Mouse (Mus musculus): ENCODE results near the gene Actrt2.

DNA sequence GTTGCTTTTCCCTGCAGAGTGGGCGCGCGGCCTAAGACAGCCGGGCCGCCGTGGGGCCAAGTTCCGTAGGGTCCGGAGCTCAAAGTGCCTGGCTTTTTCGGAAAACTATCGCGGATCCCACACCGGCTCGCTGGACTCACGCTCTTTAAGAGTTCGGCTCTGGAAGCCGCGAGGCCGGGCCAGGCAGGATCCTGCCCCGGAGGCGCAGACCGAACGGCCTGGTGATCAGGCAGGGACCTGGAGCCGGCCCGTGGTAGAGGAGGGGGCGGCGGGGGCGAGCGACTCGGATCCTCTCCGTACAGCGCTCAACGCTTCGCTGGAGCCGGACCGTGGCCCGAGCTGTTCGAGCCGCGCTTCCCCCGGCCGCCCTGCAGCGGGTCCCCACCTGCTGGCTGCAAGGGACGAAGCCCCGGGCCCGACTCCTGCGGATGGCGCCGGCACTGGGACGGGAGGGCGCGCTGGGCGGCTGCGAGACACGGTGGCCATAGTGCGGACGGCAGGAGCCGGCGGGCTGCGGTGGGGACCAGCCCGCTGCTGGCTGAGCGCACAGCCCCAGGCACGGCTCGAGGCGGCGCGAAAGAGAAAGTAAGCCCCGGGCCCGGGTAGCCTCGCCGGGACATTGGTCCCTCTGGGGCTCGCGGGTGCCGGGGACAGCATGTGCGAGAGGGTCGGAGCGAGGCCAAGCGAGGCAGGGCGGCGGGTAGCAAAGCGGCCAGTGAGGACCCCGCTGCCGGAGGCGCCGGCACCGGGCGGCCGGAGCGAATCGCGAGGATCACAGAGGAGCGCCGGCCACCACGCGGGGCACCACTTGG, 32.2 kb downstream of the Actrt2 start:
- TF ChIP-seq EP300 (IDR thresholded peaks at IDR 0.05; ENCODE audit: low read depth) (no peak), CTCF (IDR thresholded peaks at IDR 0.05; ENCODE audit: low read depth) (no peak)
